In the genomic region with DNA sequence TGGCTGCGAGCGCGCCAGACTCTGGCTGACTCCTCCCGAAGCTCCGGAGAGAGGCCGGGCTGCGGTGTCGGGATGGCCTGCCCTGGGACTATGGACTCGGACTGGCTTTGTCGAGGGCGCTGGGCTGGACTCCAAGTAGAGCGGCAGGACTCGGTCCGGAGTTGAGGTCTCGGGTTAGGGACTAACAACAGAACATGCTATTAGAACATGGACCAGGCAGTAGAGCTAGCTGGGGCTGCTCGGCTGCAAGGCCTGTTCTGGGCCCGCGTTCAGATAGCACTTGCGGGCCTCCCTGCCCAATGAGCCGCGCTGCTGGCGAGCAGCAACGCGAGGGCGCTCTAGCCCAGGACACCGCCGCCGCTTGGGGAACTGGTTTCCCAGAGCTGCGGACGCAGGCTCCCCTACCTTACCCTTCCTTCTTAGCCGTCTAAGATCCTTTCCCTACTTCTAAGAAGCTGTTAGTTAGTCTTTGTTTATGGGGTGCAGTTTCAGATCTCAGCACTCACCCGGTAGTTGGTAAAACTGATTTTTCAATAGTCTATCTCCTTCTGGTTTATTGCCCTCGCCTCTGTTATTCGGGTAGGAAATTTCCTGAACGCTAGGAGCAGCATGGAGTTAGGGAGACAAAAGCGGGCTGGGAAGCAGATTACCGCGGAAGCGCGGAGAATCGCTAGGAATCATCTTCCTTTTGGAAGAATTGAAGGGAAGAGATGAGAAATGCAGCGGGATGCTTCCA, we compare ENCODE assay signal across 8 mouse cellular contexts. TPM values are rescaled to one million over a fixed set of nuclear protein-coding genes. Genes with fewer than 3 reads are reported as not detected.
DNase-seq lines count a peak whose midpoint lies in the region; ATAC-seq and TF ChIP-seq lines count a peak whose summit lies in the region.

No protein-coding gene starts in this region.

- WGBS in lung, postnatal 0 days = 2% methylated on average over 39 of the region's 42 CpGs
- WGBS in embryonic facial prominence, embryonic 14.5 days = under 1% methylated on average over 33 of the region's 42 CpGs
- WGBS in hindbrain, embryonic 15.5 days = under 1% methylated on average over 42 of the region's 42 CpGs
- WGBS in neural tube, embryonic 11.5 days = under 1% methylated on average over 42 of the region's 42 CpGs

- peak; percentile 70 for ATAC-seq in lung, postnatal 0 days
- peak; percentile 92 for ATAC-seq in embryonic facial prominence, embryonic 14.5 days (ENCODE audit: low read depth)
- ATAC-seq in hindbrain, embryonic 15.5 days (ENCODE audit: low FRiP score, low read depth) = peak; percentile 94
- ATAC-seq in neural tube, embryonic 11.5 days (ENCODE audit: insufficient read depth, low FRiP score, low TSS enrichment) = peak; percentile 90
- no peak for ATAC-seq in CD4-positive, CD25-positive, alpha-beta regulatory T cell, adult 4 months

- no peaks in the 10 kb centered on the region for H3K4me1 ChIP-seq in lung, postnatal 0 days (ENCODE audit: insufficient read depth, low read depth, low read length)
- H3K4me1 ChIP-seq in embryonic facial prominence, embryonic 14.5 days (ENCODE audit: control insufficient read depth, insufficient read depth, low read length) = no peaks in the 10 kb centered on the region
- peaks cover 7% of the 10 kb centered on the region for H3K4me1 ChIP-seq in hindbrain, embryonic 15.5 days (replicated peaks)
- no peaks in the 10 kb centered on the region for H3K4me1 ChIP-seq in neural tube, embryonic 11.5 days (ENCODE audit: control insufficient read depth, insufficient read depth, low read length)

- H3K27ac ChIP-seq in lung, postnatal 0 days (ENCODE audit: low read length) = no peak overlapping the region
- no peak overlapping the region for H3K27ac ChIP-seq in embryonic facial prominence, embryonic 14.5 days (replicated peaks; ENCODE audit: low read depth, low read length)
- H3K27ac ChIP-seq in hindbrain, embryonic 15.5 days (replicated peaks) = no peak overlapping the region
- no peak overlapping the region for H3K27ac ChIP-seq in neural tube, embryonic 11.5 days (ENCODE audit: low read depth, low read length)

- no peak for DNase-seq in lung, postnatal 0 days (ENCODE audit: low spot score)
- no peak for DNase-seq in lung, postnatal 36 days
- DNase-seq in embryonic facial prominence, embryonic 14.5 days (ENCODE audit: low spot score) = peak; percentile 86
- peak; percentile 78 to 82 for DNase-seq in left cerebral cortex, postnatal 25 days (ENCODE audit: low spot score in 2 of 2)
- DNase-seq in neural tube, embryonic 11.5 days (ENCODE audit: low spot score) = peak; percentile 90
- no peak for DNase-seq in lung, postnatal 25 days (ENCODE audit: low spot score)

- H3K9ac ChIP-seq in lung, postnatal 0 days (replicated peaks; ENCODE audit: low read depth) = no peak overlapping the region
- H3K9ac ChIP-seq in embryonic facial prominence, embryonic 14.5 days (ENCODE audit: low read depth, low read length) = no peak overlapping the region
- no peak overlapping the region for H3K9ac ChIP-seq in hindbrain, embryonic 15.5 days
- H3K9ac ChIP-seq in neural tube, embryonic 11.5 days (ENCODE audit: low read length) = no peak overlapping the region

- H3K4me2 ChIP-seq in lung, postnatal 0 days (replicated peaks; ENCODE audit: low read depth, low read length) = 0 out of 2 replicates have a peak overlapping the region, but pooled peaks have one; percentile 11
- H3K4me2 ChIP-seq in embryonic facial prominence, embryonic 14.5 days (ENCODE audit: low read depth, low read length) = peak overlapping the region; percentile 53
- peak overlapping the region; percentile 41 for H3K4me2 ChIP-seq in hindbrain, embryonic 15.5 days
- H3K4me2 ChIP-seq in neural tube, embryonic 11.5 days (ENCODE audit: low read depth) = peak overlapping the region; percentile 42

- peak; percentile 63 for TF ChIP-seq CTCF in lung, postnatal 0 days (IDR thresholded peaks at IDR 0.05)

- H3K27me3 ChIP-seq in lung, postnatal 0 days (replicated peaks; ENCODE audit: insufficient read depth, low read length) = peaks cover 59% of the 10 kb centered on the region
- peaks cover 80% of the 10 kb centered on the region for H3K27me3 ChIP-seq in embryonic facial prominence, embryonic 14.5 days (replicated peaks; ENCODE audit: control insufficient read depth, insufficient read depth, low read length)
- peaks cover 64% of the 10 kb centered on the region for H3K27me3 ChIP-seq in hindbrain, embryonic 15.5 days
- H3K27me3 ChIP-seq in neural tube, embryonic 11.5 days (ENCODE audit: control insufficient read depth, insufficient read depth, low read length) = peaks cover 73% of the 10 kb centered on the region

- H3K36me3 ChIP-seq in lung, postnatal 0 days (ENCODE audit: insufficient read depth, low read length) = no peaks in the 10 kb centered on the region
- no peaks in the 10 kb centered on the region for H3K36me3 ChIP-seq in embryonic facial prominence, embryonic 14.5 days (ENCODE audit: control insufficient read depth, insufficient read depth, low read length)
- H3K36me3 ChIP-seq in hindbrain, embryonic 15.5 days = no peaks in the 10 kb centered on the region
- no peaks in the 10 kb centered on the region for H3K36me3 ChIP-seq in neural tube, embryonic 11.5 days (ENCODE audit: control insufficient read depth, insufficient read depth, low read length)

- intact Hi-C loops in left cerebral cortex, postnatal 25 days (cut with DNase I) = loop anchor here (2.0 to 5.0 kb wide), 2 partner anchors 15 to 911 kb away; no protein-coding TSS in a partner anchor

- no peak overlapping the region for H3K4me3 ChIP-seq in lung, postnatal 0 days (ENCODE audit: low read depth, low read length)
- H3K4me3 ChIP-seq in embryonic facial prominence, embryonic 14.5 days (ENCODE audit: low read depth, low read length) = peak overlapping the region; percentile 31
- 0 out of 2 replicates have a peak overlapping the region, but pooled peaks have one; percentile 4 for H3K4me3 ChIP-seq in hindbrain, embryonic 15.5 days
- H3K4me3 ChIP-seq in neural tube, embryonic 11.5 days (ENCODE audit: low read depth, low read length) = peak overlapping the region; percentile 11; the same call in 1 of the 2 replicates

- H3K9me3 ChIP-seq in lung, postnatal 0 days (ENCODE audit: low read length) = no peaks in the 10 kb centered on the region
- no peaks in the 10 kb centered on the region for H3K9me3 ChIP-seq in embryonic facial prominence, embryonic 14.5 days (ENCODE audit: control insufficient read depth, low read length)
- H3K9me3 ChIP-seq in hindbrain, embryonic 15.5 days = no peaks in the 10 kb centered on the region
- no peaks in the 10 kb centered on the region for H3K9me3 ChIP-seq in neural tube, embryonic 11.5 days (ENCODE audit: control insufficient read depth, low read length)

- TF ChIP-seq EP300 in lung, postnatal 0 days (IDR thresholded peaks at IDR 0.05) = no peak

RNA-seq across cellular contexts. Expression of gene Gm43517, which starts 6.5 kb away (rescaled TPM):
- polyA plus RNA-seq in lung, postnatal 0 days (2015; fragmentation: Nextera tagmentation; extraction: Ambion mirVana) = not detected in 2 replicates
- polyA plus RNA-seq in embryonic facial prominence, embryonic 14.5 days (2014; fragmentation: Nextera tagmentation; extraction: Ambion mirVana) = not detected in 2 replicates
- not detected in 2 replicates for polyA plus RNA-seq in hindbrain, embryonic 15.5 days (2015; fragmentation: Nextera tagmentation; extraction: Ambion mirVana)
- total RNA-seq in left cerebral cortex, postnatal 25 days (2021) = 1 to 10 TPM; 6.2 to 8.5 TPM
- polyA plus RNA-seq in neural tube, embryonic 11.5 days (2014; fragmentation: Nextera tagmentation; extraction: Ambion mirVana) = not detected in 2 replicates
- polyA plus RNA-seq in CD4-positive, CD25-positive, alpha-beta regulatory T cell, adult 4 months (2017; shearing (Covaris generic)) = not detected

RNA-seq across cellular contexts. Expression of gene Foxg1, which starts 9.0 kb away (rescaled TPM):
- not detected in 2 replicates for polyA plus RNA-seq in lung, postnatal 0 days (2015; fragmentation: Nextera tagmentation; extraction: Ambion mirVana)
- 0.81 and 1.4 TPM in 2 replicates for polyA plus RNA-seq in embryonic facial prominence, embryonic 14.5 days (2014; fragmentation: Nextera tagmentation; extraction: Ambion mirVana)
- polyA plus RNA-seq in hindbrain, embryonic 15.5 days (2015; fragmentation: Nextera tagmentation; extraction: Ambion mirVana) = 0.88 TPM in 1 of 2 replicates, not detected in the other
- 100 to 1,000 TPM; 105 to 109 TPM for total RNA-seq in left cerebral cortex, postnatal 25 days (2021)
- 0.86 and 1.2 TPM in 2 replicates for polyA plus RNA-seq in neural tube, embryonic 11.5 days (2014; fragmentation: Nextera tagmentation; extraction: Ambion mirVana)
- polyA plus RNA-seq in CD4-positive, CD25-positive, alpha-beta regulatory T cell, adult 4 months (2017; shearing (Covaris generic)) = not detected

Comparison
In these comparisons a context has a peak if more than half of its experiments do, and no peak if none do; other contexts are left out.
1. DNase-seq: peak in embryonic facial prominence, embryonic 14.5 days (single experiment), left cerebral cortex, postnatal 25 days (2 of 2) and neural tube, embryonic 11.5 days (single experiment); none in lung, postnatal 0 days (single experiment), lung, postnatal 36 days (single experiment) and lung, postnatal 25 days (single experiment).
2. Peak in every context shown above with its lines, with median percentiles within 50 percentile points of each other: H3K4me2 ChIP-seq.